Mouse (Mus musculus): ENCODE results near the gene Inpp4b. TPM values are rescaled to one million over a fixed set of nuclear protein-coding genes. Genes with fewer than 3 reads are reported as not detected.

Gene Inpp4b
- polyA plus RNA-seq, 1 experiment from 2014 or later: 11.0 TPM

DNA sequence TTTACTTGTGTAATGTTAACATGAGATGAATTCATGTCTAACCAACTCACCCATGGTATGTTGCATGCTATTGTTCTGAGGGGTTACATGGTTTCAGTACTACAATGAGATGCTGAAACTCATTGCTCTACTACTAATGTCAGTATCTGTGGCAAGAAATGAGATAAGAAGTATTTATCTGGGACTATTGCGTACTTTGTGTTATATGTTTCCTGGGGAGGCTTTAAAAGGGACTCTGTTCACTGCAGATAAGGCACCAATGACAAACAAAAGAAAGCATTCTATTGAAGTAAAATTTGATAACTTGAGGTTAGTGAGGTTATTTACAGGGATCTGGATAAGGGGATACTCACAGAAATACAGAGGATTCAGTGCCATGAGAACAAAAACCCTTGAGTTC is 815.6 kb downstream of the Inpp4b start:
- H3K4me1 ChIP-seq (ENCODE audit: control insufficient read depth, insufficient read depth, low read length): no peaks in the 10 kb centered on the region
- no peak for ATAC-seq
- no peak overlapping the region for H3K27ac ChIP-seq (ENCODE audit: low read length)
- H3K9me3 ChIP-seq (replicated peaks; ENCODE audit: control insufficient read depth, low read length, poor library complexity, severe bottlenecking): peaks cover 8% of the 10 kb centered on the region; the same call in 1 of the 2 replicates
- H3K9ac ChIP-seq (ENCODE audit: low read depth, low read length): no peak overlapping the region
- no peaks in the 10 kb centered on the region for H3K36me3 ChIP-seq (ENCODE audit: control insufficient read depth, insufficient read depth, low read length)
- no peak overlapping the region for H3K4me3 ChIP-seq (ENCODE audit: low read depth, low read length)
- WGBS: 88% methylated on average over 1 of the region's 1 CpGs
- no peak overlapping the region for H3K4me2 ChIP-seq (ENCODE audit: low read length)
- no peaks in the 10 kb centered on the region for H3K27me3 ChIP-seq (ENCODE audit: control insufficient read depth, insufficient read depth, low read depth, low read length)
